Mouse (Mus musculus): ENCODE measurements around the gene Grhpr.

- TF ChIP-seq ZC3H11A (IDR thresholded peaks at IDR 0.05; ENCODE audit: borderline replicate concordance, low read depth, low read length): no peak
- peak; percentile 37; the same call in 1 of the 2 replicates for TF ChIP-seq HCFC1 (IDR thresholded peaks at IDR 0.05; ENCODE audit: borderline replicate concordance, insufficient read depth, low read length)
- no peak for TF ChIP-seq MAFK (IDR thresholded peaks at IDR 0.05; ENCODE audit: insufficient read depth, low read depth, low read length)
- no peak for TF ChIP-seq CHD2 (IDR thresholded peaks at IDR 0.05; ENCODE audit: low read depth, low read length)
Observed at GRCm38 (mm10) chr4:44953041-44953440, 28.2 kb upstream of the Grhpr start.

Data from ES-E14 (cell line).